Mouse (Mus musculus) myocyte (in vitro differentiated cells): ENCODE measurements at regions not wholly inside any gene's neighbourhood (a gene's known extent, or its start where the extent isn't known, plus 50 kb on each side); places are given as distances from the start of the nearest gene placed in this dataset.
A peak's percentile ranks its signal among the peaks of the same experiment; 100 is the strongest.

Experiments used
- H3K27me3 ChIP-seq: one replicate; pipeline ENCODE4 v1.6.1; 2011; ENCODE audit not compliant: control insufficient read depth, insufficient read depth, insufficient read length
- H3K36me3 ChIP-seq: one replicate; pipeline ENCODE4 v1.6.1; 2011; ENCODE audit not compliant: control insufficient read depth, insufficient read depth
- H3K4me2 ChIP-seq: one replicate; pipeline ENCODE4 v1.6.1; 2011; ENCODE audit warnings: low read depth, control low read depth
- H3K4me3 ChIP-seq: one replicate; pipeline ENCODE4 v1.5.1; 2011; ENCODE audit warnings: mild to moderate bottlenecking, control low read depth, moderate library complexity
- H3K79me2 ChIP-seq: one replicate; pipeline ENCODE4 v1.6.1; 2011; ENCODE audit not compliant: control insufficient read depth, insufficient read depth
- H3ac ChIP-seq: one replicate; pipeline ENCODE4 v1.6.1; 2011; ENCODE audit not compliant: control insufficient read depth, insufficient read length
- CEBPB ChIP-seq: IDR thresholded peaks from 2 replicates; pipeline ENCODE4 v1.6.1; 2011; ENCODE audit warnings: mild to moderate bottlenecking, moderate library complexity; ENCODE audit not compliant: poor library complexity, insufficient read depth, severe bottlenecking
- E2F4 ChIP-seq: IDR thresholded peaks from one replicate; pipeline ENCODE4 v1.6.1; 2011; ENCODE audit warnings: mild to moderate bottlenecking, control low read depth, moderate library complexity; ENCODE audit not compliant: insufficient read depth
- MAX ChIP-seq: IDR thresholded peaks from one replicate; pipeline ENCODE4 v1.6.1; 2011; ENCODE audit warnings: low read depth, mild to moderate bottlenecking, control low read depth
- MYOD1 ChIP-seq, 3 experiments: IDR thresholded peaks; one replicate each; pipeline ENCODE4 v1.6.1; 2011; ENCODE audit warnings: control low read depth in 2 of 3, low read depth in 2 of 3, mild to moderate bottlenecking in 2 of 3, moderate library complexity in 1 of 3; ENCODE audit not compliant: insufficient read length in 2 of 3, control insufficient read depth in 1 of 3
- MYOG ChIP-seq, 3 experiments: IDR thresholded peaks; one replicate each; pipeline ENCODE4 v1.6.1; 2011; ENCODE audit warnings: control low read depth in 2 of 3, low read depth in 2 of 3, mild to moderate bottlenecking in 2 of 3; ENCODE audit not compliant: insufficient read length in 2 of 3, control insufficient read depth in 1 of 3, insufficient read depth in 1 of 3
- POLR2A ChIP-seq: IDR thresholded peaks from one replicate; pipeline ENCODE4 v1.6.1; 2011; ENCODE audit warnings: low read depth, mild to moderate bottlenecking, control low read depth, moderate library complexity; ENCODE audit not compliant: insufficient read length
- POLR2AphosphoS2 ChIP-seq: IDR thresholded peaks from one replicate; pipeline ENCODE4 v1.6.1; 2011; ENCODE audit warnings: low read depth, control low read depth; ENCODE audit not compliant: insufficient read length
- REST ChIP-seq: IDR thresholded peaks from one replicate; pipeline ENCODE4 v1.6.1; 2011; ENCODE audit warnings: mild to moderate bottlenecking, control low read depth, moderate library complexity; ENCODE audit not compliant: insufficient read depth, insufficient read length
- SRF ChIP-seq: IDR thresholded peaks from one replicate; pipeline ENCODE4 v1.6.1; 2011; ENCODE audit warnings: low read depth; ENCODE audit not compliant: control insufficient read depth, insufficient read length
- TCF12 ChIP-seq: IDR thresholded peaks from one replicate; pipeline ENCODE4 v1.6.1; 2011; ENCODE audit warnings: mild to moderate bottlenecking, control low read depth; ENCODE audit not compliant: poor library complexity, insufficient read depth, severe bottlenecking
- TCF3 ChIP-seq: IDR thresholded peaks from one replicate; pipeline ENCODE4 v1.6.1; 2011; ENCODE audit warnings: low read depth, control low read depth; ENCODE audit not compliant: insufficient read length
- USF1 ChIP-seq: IDR thresholded peaks from one replicate; pipeline ENCODE4 v1.6.1; 2011; ENCODE audit warnings: low read depth, mild to moderate bottlenecking, control low read depth, moderate library complexity

- Histone ChIP-seq H3K27me3 (no peaks in the 10 kb centered on the region), H3K36me3 (no peaks in the 10 kb centered on the region), H3K4me2 (peak overlapping the region; percentile 51), H3K4me3 (no peak overlapping the region), H3K79me2 (no peaks in the 10 kb centered on the region), H3ac (no peak overlapping the region)
- TF ChIP-seq CEBPB (no peak), POLR2AphosphoS2 (no peak), USF1 (no peak), MYOG (IDR thresholded peaks at IDR 0.05; ENCODE audit: control insufficient read depth in 1 of 3, insufficient read depth in 1 of 3, insufficient read length in 2 of 3, low read depth in 2 of 3) (no peak), REST (no peak), POLR2A (no peak), E2F4 (no peak), TCF3 (no peak), TCF12 (no peak), MYOD1 (IDR thresholded peaks at IDR 0.05; ENCODE audit: control insufficient read depth in 1 of 3, insufficient read length in 2 of 3, low read depth in 2 of 3) (no peak), SRF (no peak), MAX (no peak)
Measured at GRCm38 (mm10) chr6:81471340-81471955, 452.0 kb upstream of the Gcfc2 start.

- no peaks in the 10 kb centered on the region for H3K36me3 ChIP-seq
- no peaks in the 10 kb centered on the region for H3K79me2 ChIP-seq
- no peak overlapping the region for H3ac ChIP-seq
- TF ChIP-seq MYOG (IDR thresholded peaks at IDR 0.05; ENCODE audit: control insufficient read depth in 1 of 3, insufficient read depth in 1 of 3, insufficient read length in 2 of 3, low read depth in 2 of 3) (no peak), CEBPB (no peak), POLR2AphosphoS2 (no peak), REST (no peak), POLR2A (no peak), E2F4 (no peak), MAX (no peak), USF1 (no peak), MYOD1 (IDR thresholded peaks at IDR 0.05; ENCODE audit: control insufficient read depth in 1 of 3, insufficient read length in 2 of 3, low read depth in 2 of 3) (no peak), SRF (no peak), TCF3 (no peak), TCF12 (no peak)
- H3K4me3 ChIP-seq, result no peak overlapping the region
- H3K4me2 ChIP-seq, result no peak overlapping the region
- H3K27me3 ChIP-seq, result no peaks in the 10 kb centered on the region
Measured at GRCm38 (mm10) chr6:81472506-81472905, 451.0 kb upstream of the Gcfc2 start.

GRCm38 (mm10) chr6:81474786-81475185, 448.7 kb upstream of the Gcfc2 start:
- Histone ChIP-seq H3K4me2 (no peak overlapping the region), H3ac (no peak overlapping the region), H3K4me3 (no peak overlapping the region), H3K79me2 (no peaks in the 10 kb centered on the region), H3K36me3 (no peaks in the 10 kb centered on the region), H3K27me3 (no peaks in the 10 kb centered on the region)
- TF ChIP-seq MYOG (IDR thresholded peaks at IDR 0.05; ENCODE audit: control insufficient read depth in 1 of 3, insufficient read depth in 1 of 3, insufficient read length in 2 of 3, low read depth in 2 of 3) (no peak), CEBPB (no peak), MYOD1 (IDR thresholded peaks at IDR 0.05; ENCODE audit: control insufficient read depth in 1 of 3, insufficient read length in 2 of 3, low read depth in 2 of 3) (no peak), USF1 (no peak), TCF12 (no peak), TCF3 (no peak), POLR2AphosphoS2 (no peak), SRF (no peak)

- no peaks in the 10 kb centered on the region for H3K79me2 ChIP-seq
- no peak for TF ChIP-seq MYOD1 (IDR thresholded peaks at IDR 0.05; ENCODE audit: control insufficient read depth in 1 of 3, insufficient read length in 2 of 3, low read depth in 2 of 3)
- no peak for TF ChIP-seq E2F4
- TF ChIP-seq USF1, result no peak
- no peak for TF ChIP-seq TCF12
- no peak for TF ChIP-seq CEBPB
- TF ChIP-seq SRF, result no peak
- no peak for TF ChIP-seq MAX
- TF ChIP-seq TCF3, result no peak
- TF ChIP-seq POLR2AphosphoS2, result no peak
- TF ChIP-seq REST, result no peak
- TF ChIP-seq POLR2A, result no peak
- no peak for TF ChIP-seq MYOG (IDR thresholded peaks at IDR 0.05; ENCODE audit: control insufficient read depth in 1 of 3, insufficient read depth in 1 of 3, insufficient read length in 2 of 3, low read depth in 2 of 3)
- H3K4me2 ChIP-seq, result no peak overlapping the region
- H3K4me3 ChIP-seq, result no peak overlapping the region
- no peaks in the 10 kb centered on the region for H3K36me3 ChIP-seq
- H3K27me3 ChIP-seq, result no peaks in the 10 kb centered on the region
- no peak overlapping the region for H3ac ChIP-seq
Measured at GRCm38 (mm10) chr6:81487006-81487405, 436.5 kb upstream of the Gcfc2 start.

- no peak for TF ChIP-seq CEBPB
- Histone ChIP-seq H3ac (no peak overlapping the region), H3K27me3 (no peaks in the 10 kb centered on the region), H3K4me2 (no peak overlapping the region), H3K36me3 (no peaks in the 10 kb centered on the region), H3K79me2 (no peaks in the 10 kb centered on the region), H3K4me3 (no peak overlapping the region)
Measured at GRCm38 (mm10) chr6:81496239-81496638, 427.2 kb upstream of the Gcfc2 start.
